Mouse (Mus musculus): ENCODE results near the gene Cdc42ep1. TPM values are rescaled to one million over a fixed set of nuclear protein-coding genes. Genes with fewer than 3 reads are reported as not detected.
A peak's percentile ranks its signal among the peaks of the same experiment; 100 is the strongest.

Gene Cdc42ep1
- total and polyA plus RNA-seq, 3 experiments, result 30.8 to 62.3 (median 37.1) TPM

GRCm38 (mm10) chr15:78873803-78874435 lies 31.5 kb downstream of the Cdc42ep1 start:
- no peak for DNase-seq
- Histone ChIP-seq H3K9ac (ENCODE audit: low read depth, low read length) (no peak overlapping the region), H3K79me2 (replicated peaks; ENCODE audit: control insufficient read depth, insufficient read depth, low read length) (no peaks in the 10 kb centered on the region), H3K4me1 (ENCODE audit: control insufficient read depth, insufficient read depth, low read length) (peaks cover 6% of the 10 kb centered on the region), H3K27me3 (ENCODE audit: control insufficient read depth, insufficient read depth, low read length) (no peaks in the 10 kb centered on the region), H3K4me3 (no peak overlapping the region), H3K36me3 (ENCODE audit: control insufficient read depth, insufficient read depth, low read length) (no peaks in the 10 kb centered on the region), H3K27ac (no peak overlapping the region)
- intact Hi-C loops (cut with DNase I), result no loop called here
- no peak for TF ChIP-seq EP300 (IDR thresholded peaks at IDR 0.05; ENCODE audit: insufficient read depth, low read depth, low read length)
- TF ChIP-seq CTCF (IDR thresholded peaks at IDR 0.05), result no peak
- 49% methylated on average over 13 of the region's 13 CpGs for WGBS

GRCm38 (mm10) chr15:78874989-78875388 lies 32.6 kb downstream of the Cdc42ep1 start:
- Histone ChIP-seq H3K27ac (no peak overlapping the region), H3K9ac (ENCODE audit: low read depth, low read length) (no peak overlapping the region), H3K4me1 (ENCODE audit: control insufficient read depth, insufficient read depth, low read length) (peaks cover 5% of the 10 kb centered on the region), H3K79me2 (replicated peaks; ENCODE audit: control insufficient read depth, insufficient read depth, low read length) (no peaks in the 10 kb centered on the region), H3K36me3 (ENCODE audit: control insufficient read depth, insufficient read depth, low read length) (no peaks in the 10 kb centered on the region), H3K4me3 (no peak overlapping the region), H3K27me3 (ENCODE audit: control insufficient read depth, insufficient read depth, low read length) (no peaks in the 10 kb centered on the region)
- WGBS, result 83% methylated on average over 8 of the region's 8 CpGs
- DNase-seq, result no peak
- intact Hi-C loops (cut with DNase I), result no loop called here
- TF ChIP-seq EP300 (IDR thresholded peaks at IDR 0.05; ENCODE audit: insufficient read depth, low read depth, low read length) (no peak), CTCF (IDR thresholded peaks at IDR 0.05) (no peak), POLR2A (IDR thresholded peaks at IDR 0.05; ENCODE audit: insufficient read depth, low read depth, low read length) (no peak)

GRCm38 (mm10) chr15:78875537-78875936 lies 33.1 kb downstream of the Cdc42ep1 start:
- intact Hi-C loops (cut with DNase I), result no loop called here
- Histone ChIP-seq H3K27ac (no peak overlapping the region), H3K4me1 (ENCODE audit: control insufficient read depth, insufficient read depth, low read length) (peaks cover 5% of the 10 kb centered on the region), H3K36me3 (ENCODE audit: control insufficient read depth, insufficient read depth, low read length) (no peaks in the 10 kb centered on the region), H3K4me3 (no peak overlapping the region), H3K27me3 (ENCODE audit: control insufficient read depth, insufficient read depth, low read length) (no peaks in the 10 kb centered on the region), H3K9ac (ENCODE audit: low read depth, low read length) (no peak overlapping the region), H3K79me2 (replicated peaks; ENCODE audit: control insufficient read depth, insufficient read depth, low read length) (no peaks in the 10 kb centered on the region)
- no peak for TF ChIP-seq EP300 (IDR thresholded peaks at IDR 0.05; ENCODE audit: insufficient read depth, low read depth, low read length)
- no peak for TF ChIP-seq CTCF (IDR thresholded peaks at IDR 0.05)
- no peak for DNase-seq
- 93% methylated on average over 5 of the region's 5 CpGs for WGBS

- Histone ChIP-seq H3K9ac (ENCODE audit: low read depth, low read length) (peak overlapping the region; percentile 57), H3K79me2 (replicated peaks; ENCODE audit: control insufficient read depth, insufficient read depth, low read length) (no peaks in the 10 kb centered on the region), H3K27me3 (ENCODE audit: control insufficient read depth, insufficient read depth, low read length) (no peaks in the 10 kb centered on the region), H3K27ac (peak overlapping the region; percentile 99), H3K4me3 (peak overlapping the region; percentile 85), H3K4me1 (ENCODE audit: control insufficient read depth, insufficient read depth, low read length) (peaks cover 5% of the 10 kb centered on the region), H3K36me3 (ENCODE audit: control insufficient read depth, insufficient read depth, low read length) (no peaks in the 10 kb centered on the region)
- 4% methylated on average over 17 of the region's 17 CpGs for WGBS
- no peak for TF ChIP-seq EP300 (IDR thresholded peaks at IDR 0.05; ENCODE audit: insufficient read depth, low read depth, low read length)
- peak; percentile 91 for TF ChIP-seq CTCF (IDR thresholded peaks at IDR 0.05)
- TF ChIP-seq POLR2A (IDR thresholded peaks at IDR 0.05; ENCODE audit: insufficient read depth, low read depth, low read length), result peak; percentile 47; the same call in 1 of the 2 replicates
- DNase-seq, result peak; percentile 76 to 79
- intact Hi-C loops (cut with DNase I), result no loop called here
These were observed 33.9 kb downstream of the Cdc42ep1 start for GRCm38 (mm10) chr15:78876258-78876696.

- TF ChIP-seq EP300 (IDR thresholded peaks at IDR 0.05; ENCODE audit: insufficient read depth, low read depth, low read length) (peak; percentile 59), POLR2A (IDR thresholded peaks at IDR 0.05; ENCODE audit: insufficient read depth, low read depth, low read length) (peak; percentile 91), CTCF (IDR thresholded peaks at IDR 0.05) (peak; percentile 53)
- under 1% methylated on average over 69 of the region's 95 CpGs for WGBS
- Histone ChIP-seq H3K4me3 (peak within 1 kb of the TSS; percentile 85), H3K9ac (ENCODE audit: low read depth, low read length) (peak within 1 kb of the TSS; percentile 86), H3K79me2 (replicated peaks; ENCODE audit: control insufficient read depth, insufficient read depth, low read length) (no peaks in the 10 kb centered on the region), H3K4me1 (ENCODE audit: control insufficient read depth, insufficient read depth, low read length) (peaks cover 5% of the 10 kb centered on the region), H3K27me3 (ENCODE audit: control insufficient read depth, insufficient read depth, low read length) (no peaks in the 10 kb centered on the region), H3K36me3 (ENCODE audit: control insufficient read depth, insufficient read depth, low read length) (no peaks in the 10 kb centered on the region), H3K27ac (peak within 1 kb of the TSS; percentile 99)
- intact Hi-C loops (cut with DNase I), result no loop called here
- DNase-seq, result peak; percentile 92 to 95
These were observed 34.8 kb downstream of the Cdc42ep1 start, which contains the start of gene Gga1 for GRCm38 (mm10) chr15:78876991-78877809. Gene Gga1 (plus strand): TSS chr15:78877190.
